Mouse (Mus musculus): ENCODE results near the gene Akip1. TPM values are rescaled to one million over a fixed set of nuclear protein-coding genes. Genes with fewer than 3 reads are reported as not detected.

Gene Akip1
- total and polyA plus RNA-seq, 3 experiments = 35.0 to 46.2 (median 42.5) TPM

- H3K4me2 ChIP-seq (ENCODE audit: insufficient read depth, low read depth, poor library complexity, severe bottlenecking) = no peak overlapping the region
- in situ Hi-C loops (cut with MboI; ENCODE audit: low pct_ligation_motif_present, low pct_unique_long_range_greater_than_20kb, low sequenced_read_pairs) = no loop called here
- no peak overlapping the region for H3K27ac ChIP-seq (ENCODE audit: insufficient read depth, low read depth)
- H3K9ac ChIP-seq (ENCODE audit: insufficient read depth, low read depth) = no peak overlapping the region
- H3K36me3 ChIP-seq (replicated peaks in 1 of 2; ENCODE audit: control insufficient read depth in 1 of 2, insufficient read depth in 1 of 2, low read length in 1 of 2) = no peaks in the 10 kb centered on the region
- H3K9me3 ChIP-seq (replicated peaks; ENCODE audit: low read length) = no peaks in the 10 kb centered on the region
- dilution Hi-C loops (cut with MboI; ENCODE audit: extremely low pct_ligation_motif_present, extremely low pct_unique_long_range_greater_than_20kb, low sequenced_read_pairs) = no loop called here
- H3K4me3 ChIP-seq (replicated peaks in 1 of 3; ENCODE audit: low read depth in 2 of 3, low read length in 2 of 3, poor library complexity in 1 of 3) = no peak overlapping the region
- H3K27me3 ChIP-seq (replicated peaks) = no peaks in the 10 kb centered on the region
- no peaks in the 10 kb centered on the region for H3K79me2 ChIP-seq (replicated peaks; ENCODE audit: control insufficient read depth, extremely low read depth, insufficient read depth, poor library complexity, severe bottlenecking)
- no peak for DNase-seq (ENCODE audit: extremely low read depth)
- TF ChIP-seq MXI1 (IDR thresholded peaks at IDR 0.05; ENCODE audit: low read depth, low read length) (no peak), MAX (IDR thresholded peaks at IDR 0.05; ENCODE audit: low read length) (no peak), RCOR1 (conservative IDR thresholded peaks at IDR 0.05; ENCODE audit: low read depth, low read length) (no peak), ZMIZ1 (IDR thresholded peaks at IDR 0.05; ENCODE audit: low read depth, low read length) (no peak), USF2 (conservative IDR thresholded peaks at IDR 0.05; ENCODE audit: low read depth, low read length) (no peak), ELF1 (IDR thresholded peaks at IDR 0.05; ENCODE audit: low read depth, low read length) (no peak), GABPA (IDR thresholded peaks at IDR 0.05; ENCODE audit: insufficient replicate concordance, low read depth, low read length) (no peak), JUN (IDR thresholded peaks at IDR 0.05; ENCODE audit: insufficient read depth, low read depth, low read length) (no peak)
- 0 out of 4 replicates have a peak, but pooled peaks cover 2 to 3% of the 10 kb centered on the region in 2 experiments for H3K4me1 ChIP-seq (ENCODE audit: control insufficient read depth in 1 of 2, insufficient read depth in 2 of 2)
These were observed 44.2 kb upstream of the Akip1 start for GRCm38 (mm10) chr7:109659278-109659677.

DNA sequence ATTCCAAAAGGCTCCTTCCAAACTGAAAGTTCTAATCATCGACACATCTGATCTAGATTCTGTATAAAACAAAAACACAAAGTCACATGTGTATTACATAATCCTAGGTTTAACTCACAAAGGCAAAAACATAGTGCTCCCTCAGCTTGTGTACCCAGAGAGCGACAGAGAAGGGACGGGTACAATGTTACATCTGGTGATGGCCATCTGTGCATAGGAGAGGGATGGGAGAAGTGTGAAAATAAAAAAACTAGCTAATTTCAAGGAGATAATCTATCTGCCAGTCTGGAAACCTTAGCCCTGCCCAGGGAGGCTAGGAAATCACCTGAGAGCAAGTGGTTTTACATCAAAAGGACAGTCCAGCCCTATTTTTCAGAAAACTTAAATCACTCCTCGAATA is 40.9 kb upstream of the Akip1 start:
- in situ Hi-C loops (cut with MboI; ENCODE audit: low pct_ligation_motif_present, low pct_unique_long_range_greater_than_20kb, low sequenced_read_pairs) (no loop called here), dilution Hi-C loops (cut with MboI; ENCODE audit: extremely low pct_ligation_motif_present, extremely low pct_unique_long_range_greater_than_20kb, low sequenced_read_pairs) (no loop called here)
- no peaks in the 10 kb centered on the region for H3K4me1 ChIP-seq (ENCODE audit: control insufficient read depth in 1 of 2, insufficient read depth in 2 of 2)
- no peaks in the 10 kb centered on the region for H3K9me3 ChIP-seq (replicated peaks; ENCODE audit: low read length)
- no peak for TF ChIP-seq NRF1 (IDR thresholded peaks at IDR 0.05; ENCODE audit: low read depth, low read length)
- no peak for TF ChIP-seq BHLHE40 (IDR thresholded peaks at IDR 0.05; ENCODE audit: low read depth, low read length)
- no peak for TF ChIP-seq MYC (IDR thresholded peaks at IDR 0.05; ENCODE audit: low read depth, low read length)
- no peak for TF ChIP-seq IRF4 (IDR thresholded peaks at IDR 0.05; ENCODE audit: low read depth, low read length)
- TF ChIP-seq GABPA (IDR thresholded peaks at IDR 0.05; ENCODE audit: insufficient replicate concordance, low read depth, low read length) = no peak
- no peak for TF ChIP-seq CHD1 (IDR thresholded peaks at IDR 0.05; ENCODE audit: low read depth, low read length)
- TF ChIP-seq POLR2AphosphoS2 (IDR thresholded peaks at IDR 0.05; ENCODE audit: low read depth, low read length) = no peak
- no peak for TF ChIP-seq MAX (IDR thresholded peaks at IDR 0.05; ENCODE audit: low read length)
- no peak for TF ChIP-seq CHD2 (IDR thresholded peaks at IDR 0.05; ENCODE audit: low read length)
- no peak for TF ChIP-seq MEF2A (IDR thresholded peaks at IDR 0.05; ENCODE audit: borderline replicate concordance, low read depth, low read length)
- TF ChIP-seq MAFK (IDR thresholded peaks at IDR 0.05; ENCODE audit: insufficient replicate concordance, low read length) = no peak
- no peak for TF ChIP-seq HCFC1 (IDR thresholded peaks at IDR 0.05; ENCODE audit: low read depth, low read length)
- no peak for TF ChIP-seq EP300 (IDR thresholded peaks at IDR 0.05; ENCODE audit: low read length)
- no peak for TF ChIP-seq ETS1 (conservative IDR thresholded peaks at IDR 0.05; ENCODE audit: low read depth, low read length)
- no peak for TF ChIP-seq UBTF (IDR thresholded peaks at IDR 0.05; ENCODE audit: low read depth, low read length)
- no peak for TF ChIP-seq MXI1 (IDR thresholded peaks at IDR 0.05; ENCODE audit: low read depth, low read length)
- H3K4me2 ChIP-seq (ENCODE audit: insufficient read depth, low read depth, poor library complexity, severe bottlenecking) = no peak overlapping the region
- no peaks in the 10 kb centered on the region for H3K27me3 ChIP-seq (replicated peaks)
- no peak overlapping the region for H3K27ac ChIP-seq (ENCODE audit: insufficient read depth, low read depth)
- H3K4me3 ChIP-seq (replicated peaks in 1 of 3; ENCODE audit: low read depth in 2 of 3, low read length in 2 of 3, poor library complexity in 1 of 3) = no peak overlapping the region
- H3K79me2 ChIP-seq (replicated peaks; ENCODE audit: control insufficient read depth, extremely low read depth, insufficient read depth, poor library complexity, severe bottlenecking) = no peaks in the 10 kb centered on the region
- H3K9ac ChIP-seq (ENCODE audit: insufficient read depth, low read depth) = no peak overlapping the region
- DNase-seq (ENCODE audit: extremely low read depth) = no peak
- H3K36me3 ChIP-seq (replicated peaks in 1 of 2; ENCODE audit: control insufficient read depth in 1 of 2, insufficient read depth in 1 of 2, low read length in 1 of 2) = no peaks in the 10 kb centered on the region
